Mouse (Mus musculus) forebrain, embryonic 14.5 days (tissue): Measurements from ENCODE around the gene Prrt4. TPM values are rescaled to one million over a fixed set of nuclear protein-coding genes. Genes with fewer than 3 reads are reported as not detected.

Experiments used
- ATAC-seq: fragments of 200-750 bp; cut with Nextera tagmentation; 2 replicates; pipeline ENCODE4 v1.8.0; 2017; ENCODE audit warnings: mild to moderate bottlenecking, moderate library complexity
- DNase-seq: peaks from one replicate; pipeline ENCODE4 v3.0.0-alpha.2; 2015; ENCODE audit warnings: low spot score
- H3K27ac ChIP-seq: fragments of 300-500 bp; sonication (generic); 2 replicates; pipeline ENCODE4 v1.5.1; 2014; ENCODE audit warnings: low read depth, mild to moderate bottlenecking, control low read depth, low read length, moderate library complexity
- H3K27me3 ChIP-seq: fragments of 300-500 bp; sonication (generic); replicated peaks from 2 replicates; pipeline ENCODE4 v1.6.1; 2014; ENCODE audit warnings: low read length, control low read depth, mixed read lengths; ENCODE audit not compliant: control insufficient read depth, insufficient read depth
- H3K36me3 ChIP-seq: fragments of 300-500 bp; sonication (generic); 2 replicates; pipeline ENCODE4 v1.6.1; 2014; ENCODE audit warnings: low read length, control low read depth; ENCODE audit not compliant: control insufficient read depth, insufficient read depth
- H3K4me1 ChIP-seq: fragments of 300-500 bp; sonication (generic); 2 replicates; pipeline ENCODE4 v1.6.1; 2014; ENCODE audit warnings: antibody characterized with exemption, low read length, control low read depth; ENCODE audit not compliant: control insufficient read depth, insufficient read depth
- H3K4me2 ChIP-seq: fragments of 300-500 bp; sonication (generic); 2 replicates; pipeline ENCODE4 v1.6.1; 2014; ENCODE audit warnings: mild to moderate bottlenecking, control low read depth, low read length
- H3K4me3 ChIP-seq: fragments of 300-500 bp; sonication (generic); 2 replicates; pipeline ENCODE4 v1.5.1; 2014; ENCODE audit warnings: low read depth, low read length, control low read depth
- H3K9ac ChIP-seq: fragments of 300-500 bp; sonication (generic); 2 replicates; pipeline ENCODE4 v1.6.1; 2014; ENCODE audit warnings: mild to moderate bottlenecking, low read length, control low read depth, moderate library complexity
- H3K9me3 ChIP-seq: fragments of 300-500 bp; sonication (generic); replicated peaks from 2 replicates; pipeline ENCODE4 v1.6.1; 2016; ENCODE audit warnings: low read length, control low read depth, mixed read lengths; ENCODE audit not compliant: control insufficient read depth
- WGBS: fragments of 180-500 bp; shearing (Covaris S2); extraction: QIAGEN DNeasy Blood & Tissue Kit; methylation state at CpG from one replicate; pipeline ENCODE4 v1.1.7; 2014; 5-methylcytosine and 5-hydroxymethylcytosine counted together
- polyA plus RNA-seq: library from polyadenylated mRNA; unstranded; fragments of >200 nt; fragmentation: Nextera tagmentation; extraction: Ambion mirVana; gene quantifications from 2 replicates; pipeline ENCODE4 v1.2.1, GENCODE M21; 2014

Gene Prrt4
- polyA plus RNA-seq, 1 experiment from 2014 or later: 1.9 TPM

DNA sequence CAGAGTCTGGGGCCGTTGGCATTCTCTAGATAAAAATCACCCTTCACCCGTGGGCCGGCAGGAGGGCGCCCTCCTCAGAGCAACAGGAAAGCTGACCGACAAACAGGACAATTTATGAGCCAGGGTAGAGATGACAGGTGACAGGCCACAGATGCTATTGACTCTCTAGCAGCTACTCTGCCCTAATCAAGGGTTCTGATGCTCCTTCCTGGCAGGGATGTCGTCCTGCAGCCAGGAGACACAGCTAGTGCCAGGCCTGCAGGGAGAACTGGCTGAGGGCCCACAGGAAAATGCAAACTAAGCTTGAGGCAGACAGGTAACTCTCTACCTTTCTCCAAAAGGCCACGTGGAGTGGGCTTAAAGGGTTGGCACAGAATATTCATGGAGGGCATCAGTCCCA is 31.8 kb upstream of the Prrt4 start:
- no peaks in the 10 kb centered on the region for H3K9me3 ChIP-seq
- peak overlapping the region; percentile 74 for H3K9ac ChIP-seq
- DNase-seq: peak; percentile 19
- H3K27me3 ChIP-seq: peaks cover 6% of the 10 kb centered on the region; the same call in 1 of the 2 replicates
- H3K4me2 ChIP-seq: peak overlapping the region; percentile 94
- 39% methylated on average over 7 of the region's 7 CpGs for WGBS
- H3K36me3 ChIP-seq: peaks cover 8% of the 10 kb centered on the region
- peaks cover 24% of the 10 kb centered on the region for H3K4me1 ChIP-seq
- no peak for ATAC-seq
- peak overlapping the region; percentile 70; the same call in 1 of the 2 replicates for H3K27ac ChIP-seq
- peak overlapping the region; percentile 65 for H3K4me3 ChIP-seq

DNA sequence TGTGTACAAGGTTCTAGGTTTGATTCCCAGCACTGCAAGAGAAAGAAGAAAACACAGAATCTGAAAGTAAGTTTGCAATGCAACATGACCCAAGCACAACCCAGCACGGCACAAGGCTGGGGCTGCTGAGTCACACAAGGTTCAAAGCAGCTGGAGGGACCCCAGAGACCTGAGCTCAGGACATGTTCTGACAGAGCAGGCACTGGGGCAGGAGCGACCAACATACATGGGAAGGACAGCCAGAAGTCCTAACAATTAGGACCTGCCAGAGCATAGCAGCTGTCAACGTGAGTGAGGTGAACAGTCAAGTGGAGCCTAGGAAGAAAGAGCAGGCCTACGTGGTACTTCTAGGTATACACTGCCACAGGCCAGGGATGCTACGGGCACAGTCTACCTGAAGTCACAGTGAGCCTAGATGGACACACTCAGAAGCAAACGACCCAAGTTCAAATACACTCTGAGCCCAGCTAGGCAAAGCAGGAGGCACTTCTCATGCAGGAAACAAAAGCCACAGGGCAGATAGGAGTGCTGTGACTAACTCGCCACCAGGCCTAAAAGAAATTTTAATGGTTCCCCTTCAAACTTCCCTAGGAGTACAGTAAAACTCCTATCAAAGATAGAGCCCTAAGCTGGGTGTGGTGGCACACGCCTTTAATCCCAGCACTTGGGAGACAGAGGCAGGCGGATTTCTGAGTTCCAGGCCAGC is 31.0 kb upstream of the Prrt4 start:
- DNase-seq (no peak), ATAC-seq (no peak)
- 81% methylated on average over 9 of the region's 9 CpGs for WGBS
- H3K36me3 ChIP-seq: peaks cover 12% of the 10 kb centered on the region
- no peak overlapping the region for H3K9ac ChIP-seq
- no peak overlapping the region for H3K27ac ChIP-seq
- H3K4me2 ChIP-seq: no peak overlapping the region
- H3K4me1 ChIP-seq: peaks cover 23% of the 10 kb centered on the region
- peaks cover 6% of the 10 kb centered on the region; the same call in 1 of the 2 replicates for H3K27me3 ChIP-seq
- H3K4me3 ChIP-seq: no peak overlapping the region
- no peaks in the 10 kb centered on the region for H3K9me3 ChIP-seq

DNA sequence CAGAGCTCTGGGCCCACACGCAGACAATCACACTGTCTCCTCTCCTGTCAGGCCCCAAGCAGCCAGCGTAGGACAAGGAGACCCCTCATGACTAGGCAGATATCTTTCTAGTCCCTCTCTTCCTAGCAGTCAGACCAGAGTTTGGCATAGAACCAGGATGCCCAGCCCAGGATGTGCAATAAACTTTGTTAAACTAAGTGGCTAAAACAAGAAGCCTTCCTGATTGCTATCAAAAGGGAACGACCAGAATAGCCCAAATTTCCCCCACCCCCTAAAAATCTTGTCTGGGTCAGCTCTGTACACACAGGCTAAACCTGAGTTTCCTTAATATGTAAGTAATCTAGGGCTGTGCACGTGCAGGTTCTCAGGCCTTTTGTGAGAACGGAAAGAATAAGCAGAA is 28.8 kb upstream of the Prrt4 start:
- DNase-seq: no peak

DNA sequence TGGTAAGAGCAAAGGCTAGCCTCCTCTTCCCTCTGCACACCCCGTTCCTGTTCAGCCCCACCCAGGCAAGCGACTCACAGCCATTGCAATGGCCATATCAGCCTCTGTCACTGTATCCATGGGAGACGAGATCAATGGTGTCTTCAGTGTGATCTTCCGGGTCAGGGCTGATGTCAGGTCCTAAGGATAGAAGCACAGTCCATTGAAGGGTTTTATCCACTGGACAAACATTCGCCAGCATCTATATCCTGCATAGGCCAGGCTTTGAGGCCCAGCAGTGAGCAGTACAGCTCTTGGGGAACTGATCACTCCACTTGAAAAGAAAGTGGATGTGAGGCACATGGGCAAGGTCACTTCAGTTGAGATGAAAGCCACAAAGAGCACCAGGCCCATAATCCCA is 27.6 kb upstream of the Prrt4 start:
- ATAC-seq (no peak), DNase-seq (no peak)
- no peaks in the 10 kb centered on the region for H3K9me3 ChIP-seq
- H3K36me3 ChIP-seq: peaks cover 38% of the 10 kb centered on the region
- H3K27ac ChIP-seq: no peak overlapping the region
- H3K4me1 ChIP-seq: peaks cover 7% of the 10 kb centered on the region; the same call in 1 of the 2 replicates
- H3K4me3 ChIP-seq: no peak overlapping the region
- H3K27me3 ChIP-seq: no peaks in the 10 kb centered on the region
- WGBS: 88% methylated on average over 5 of the region's 5 CpGs
- H3K9ac ChIP-seq: no peak overlapping the region
- no peak overlapping the region for H3K4me2 ChIP-seq

More for the DNA sequence above, 28.8 kb upstream of the Prrt4 start:
- Histone ChIP-seq H3K4me3 (no peak overlapping the region), H3K27ac (no peak overlapping the region), H3K36me3 (peaks cover 26% of the 10 kb centered on the region), H3K9ac (no peak overlapping the region), H3K4me2 (no peak overlapping the region), H3K4me1 (peaks cover 12% of the 10 kb centered on the region; the same call in 1 of the 2 replicates), H3K9me3 (no peaks in the 10 kb centered on the region), H3K27me3 (no peaks in the 10 kb centered on the region)
- ATAC-seq: no peak
- WGBS: 76% methylated on average over 5 of the region's 5 CpGs

DNA sequence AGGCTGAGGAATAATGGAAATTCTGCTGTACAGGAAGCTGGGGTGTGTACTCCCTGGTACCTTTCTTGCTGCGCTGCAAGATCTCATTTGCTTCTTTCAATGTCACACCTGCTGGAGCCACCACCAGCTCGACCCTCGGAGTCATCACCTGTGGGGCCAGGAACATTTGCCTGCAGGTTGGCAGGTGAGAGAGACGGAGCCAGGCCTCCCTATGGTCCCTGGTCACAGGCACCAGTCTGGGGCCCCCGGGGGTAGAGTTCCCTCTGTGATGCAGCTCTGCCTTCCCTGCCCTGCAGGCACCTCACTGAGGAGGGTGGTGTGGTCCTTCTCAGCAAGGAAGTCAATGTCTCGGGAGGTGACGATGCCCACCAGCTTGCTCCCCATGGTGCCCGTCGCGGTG is 26.6 kb upstream of the Prrt4 start:
- ATAC-seq: no peak
- Histone ChIP-seq H3K9ac (no peak overlapping the region), H3K4me3 (no peak overlapping the region), H3K4me1 (peaks cover 1% of the 10 kb centered on the region; the same call in 1 of the 2 replicates), H3K36me3 (peaks cover 41% of the 10 kb centered on the region), H3K27ac (no peak overlapping the region), H3K4me2 (no peak overlapping the region), H3K9me3 (no peaks in the 10 kb centered on the region), H3K27me3 (no peaks in the 10 kb centered on the region)
- no peak for DNase-seq
- 93% methylated on average over 10 of the region's 10 CpGs for WGBS

DNA sequence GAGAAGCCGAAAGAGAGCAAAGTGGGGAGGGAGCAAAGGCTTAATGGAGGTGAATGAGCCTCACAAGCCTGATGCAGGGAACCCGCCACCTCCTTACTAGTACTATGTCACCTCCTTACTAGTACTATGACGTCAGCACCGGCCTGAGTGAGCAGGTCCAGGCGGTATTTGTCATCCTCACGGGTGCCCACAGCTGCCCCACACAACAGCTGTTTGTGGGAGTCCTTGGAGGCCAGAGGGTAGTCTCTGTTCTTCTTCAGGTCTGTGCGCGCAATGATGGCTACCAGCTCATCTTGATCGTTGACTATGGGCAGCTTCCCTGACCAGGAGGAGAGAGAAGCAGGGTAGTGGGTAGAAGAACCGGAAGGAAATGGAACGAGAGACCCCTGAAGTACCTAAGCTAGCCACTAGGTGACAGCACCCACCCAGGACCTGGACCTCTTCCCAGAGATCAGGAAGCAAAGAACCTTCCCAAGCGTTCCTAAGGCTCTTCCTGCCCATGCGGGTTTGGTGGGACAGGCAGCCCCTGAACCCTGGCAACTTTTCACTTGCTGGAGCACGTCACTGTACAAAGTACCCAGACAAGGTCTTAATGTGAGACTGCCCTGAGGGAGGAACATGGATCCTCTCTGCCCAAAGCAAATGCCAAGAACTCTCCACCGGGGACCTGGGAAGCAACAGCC is 25.7 kb upstream of the Prrt4 start:
- Histone ChIP-seq H3K9ac (no peak overlapping the region), H3K27ac (no peak overlapping the region), H3K4me1 (no peaks in the 10 kb centered on the region), H3K4me3 (no peak overlapping the region), H3K36me3 (peaks cover 48% of the 10 kb centered on the region), H3K9me3 (no peaks in the 10 kb centered on the region), H3K27me3 (no peaks in the 10 kb centered on the region), H3K4me2 (no peak overlapping the region)
- DNase-seq: peak; percentile 77
- 55% methylated on average over 15 of the region's 15 CpGs for WGBS
- ATAC-seq: peak; percentile 30

DNA sequence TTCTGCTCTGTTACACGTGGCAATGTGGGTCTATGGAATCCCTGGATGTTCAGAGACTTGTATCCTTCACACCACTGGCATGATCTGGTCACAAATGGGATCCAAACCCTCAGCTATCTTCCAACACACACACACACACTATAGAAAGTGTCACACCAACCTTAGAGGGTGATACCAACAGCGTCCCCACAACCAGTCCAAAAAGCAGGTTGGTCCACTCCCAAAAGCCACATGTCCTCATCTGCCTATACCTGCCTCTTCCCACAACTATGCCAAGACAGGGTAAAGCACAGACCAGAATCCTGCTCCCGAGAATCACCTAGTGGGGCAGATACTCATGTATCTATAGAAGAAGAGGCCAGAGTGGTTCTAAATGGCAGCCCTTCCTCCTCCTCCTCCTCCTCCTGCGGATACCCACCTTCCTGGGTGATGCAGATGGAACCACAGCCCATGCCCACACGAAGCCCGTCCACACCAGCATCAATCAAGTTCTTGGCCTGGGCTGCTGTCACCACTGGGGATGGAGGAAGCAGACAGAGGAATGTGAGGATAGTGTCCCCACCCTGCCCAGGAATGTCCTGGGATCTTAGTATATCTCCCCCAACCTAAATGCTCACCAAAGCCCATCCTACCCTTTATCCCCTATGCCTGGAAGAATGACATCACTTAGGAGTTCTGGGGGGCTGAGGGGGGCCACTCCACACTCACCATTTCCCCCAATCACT is 24.6 kb upstream of the Prrt4 start:
- 0 out of 2 replicates have a peak, but pooled peaks cover 3% of the 10 kb centered on the region for H3K27me3 ChIP-seq
- 88% methylated on average over 6 of the region's 6 CpGs for WGBS

DNA sequence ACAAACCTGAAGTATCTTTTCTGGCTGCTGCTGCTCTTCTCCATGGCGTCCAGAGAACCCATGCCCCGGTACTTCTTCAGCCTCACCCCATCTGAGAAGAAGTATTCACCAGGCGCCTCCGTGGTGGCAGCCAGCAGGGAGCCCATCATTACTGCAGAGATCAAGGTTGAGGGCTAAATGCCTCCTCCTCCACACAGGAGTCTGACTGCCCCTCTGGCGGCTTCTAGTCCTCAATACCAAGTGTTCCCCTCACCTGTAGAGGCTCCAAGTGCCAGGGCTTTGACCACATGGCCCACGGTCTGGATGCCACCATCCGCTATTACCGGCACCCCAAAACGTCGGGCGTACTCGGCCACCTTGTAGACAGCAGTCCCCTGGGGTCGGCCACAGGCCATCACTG is 23.7 kb upstream of the Prrt4 start:
- Histone ChIP-seq H3K9ac (no peak overlapping the region), H3K36me3 (peaks cover 46% of the 10 kb centered on the region), H3K4me1 (peaks cover 3% of the 10 kb centered on the region; the same call in 1 of the 2 replicates), H3K4me2 (no peak overlapping the region), H3K4me3 (no peak overlapping the region), H3K27me3 (0 out of 2 replicates have a peak, but pooled peaks cover 4% of the 10 kb centered on the region), H3K9me3 (no peaks in the 10 kb centered on the region), H3K27ac (no peak overlapping the region)
- no peak for DNase-seq
- 91% methylated on average over 13 of the region's 13 CpGs for WGBS
- ATAC-seq: no peak

More for the DNA sequence above, 24.6 kb upstream of the Prrt4 start:
- H3K4me1 ChIP-seq: no peaks in the 10 kb centered on the region
- no peak overlapping the region for H3K9ac ChIP-seq
- no peak overlapping the region for H3K4me3 ChIP-seq
- H3K27ac ChIP-seq: no peak overlapping the region
- H3K4me2 ChIP-seq: no peak overlapping the region
- ATAC-seq (no peak), DNase-seq (no peak)
- no peaks in the 10 kb centered on the region for H3K9me3 ChIP-seq
- peaks cover 46% of the 10 kb centered on the region for H3K36me3 ChIP-seq
